Mouse (Mus musculus) thymus, adult 2 months (tissue): ENCODE results near the gene Zbtb20.

Experiments
- CTCF ChIP-seq: fragments of 200-500 bp; IDR thresholded peaks from 2 replicates; pipeline ENCODE4 v1.5.1; 2012; ENCODE audit warnings: mild to moderate bottlenecking, control low read depth, low read length, moderate library complexity, borderline replicate concordance; ENCODE audit not compliant: control insufficient read depth, poor library complexity, insufficient read depth; ENCODE audit errors: extremely low read depth
- POLR2A ChIP-seq: fragments of 200-500 bp; IDR thresholded peaks from 2 replicates; pipeline ENCODE4 v1.6.1; 2012; ENCODE audit warnings: mild to moderate bottlenecking, low read length, control low read depth, moderate library complexity; ENCODE audit not compliant: control insufficient read depth, poor library complexity, insufficient read depth; ENCODE audit errors: extremely low read depth

DNA sequence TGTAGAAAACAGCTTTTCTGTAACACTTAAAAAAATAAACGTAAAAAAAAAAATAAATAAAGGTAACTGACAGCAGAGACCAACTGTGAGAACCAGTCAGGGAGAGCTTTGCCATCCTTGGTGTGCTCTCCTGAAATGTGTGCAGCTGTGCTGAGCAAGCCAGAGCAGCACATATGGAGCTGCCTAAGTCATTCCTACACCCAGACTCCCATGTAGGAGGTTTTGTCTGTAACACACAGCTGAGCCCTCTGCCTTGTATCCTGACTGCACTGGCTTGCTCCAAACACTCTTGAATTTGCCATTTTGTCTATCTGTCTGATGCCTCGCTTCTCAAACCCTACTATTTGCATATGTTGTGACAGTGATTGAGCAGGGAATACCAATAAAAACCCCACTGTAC is 815.2 kb downstream of the Zbtb20 start:
- TF ChIP-seq CTCF (no peak), POLR2A (no peak)
